In genomic region chr1:161692836-161693767, GRCm38 (mm10) we compare ENCODE assay signal across 19 mouse cellular contexts.
"Had no signal": no experiment of that assay in that cellular context is flagged by ENCODE, and none has a peak within 500 bp of the region (broad histone marks: within the 10 kb centered on the region; RNA-seq: fewer than 3 reads in every experiment).

No protein-coding gene starts in this region.

- DNase-seq: kidney, postnatal 10 days; kidney, postnatal 4 days; left cerebral cortex, postnatal 4 days; liver, postnatal 0 days; lung, embryonic 14.5 days; thymus, adult 2 months; thymus, postnatal 14 days; thymus, postnatal 4 days had no signal

- H3K36me3 ChIP-seq: limb, embryonic 12.5 days; limb, embryonic 15.5 days; midbrain, embryonic 10.5 days; midbrain, embryonic 13.5 days; neural tube, embryonic 13.5 days had no signal

- H3K27ac ChIP-seq: limb, embryonic 12.5 days; limb, embryonic 15.5 days; liver, embryonic 14.5 days; macrophage; midbrain, embryonic 10.5 days; midbrain, embryonic 13.5 days; neural tube, embryonic 13.5 days had no signal

- H3K9me3 ChIP-seq: limb, embryonic 12.5 days; limb, embryonic 15.5 days; midbrain, embryonic 10.5 days; midbrain, embryonic 13.5 days; neural tube, embryonic 13.5 days had no signal

- H3K4me3 ChIP-seq: limb, embryonic 12.5 days; limb, embryonic 15.5 days; megakaryocyte, embryonic 14.5 days; midbrain, embryonic 10.5 days; midbrain, embryonic 13.5 days; myocyte; neural tube, embryonic 13.5 days had no signal

- H3K27me3 ChIP-seq: limb, embryonic 12.5 days; limb, embryonic 15.5 days; midbrain, embryonic 13.5 days; neural tube, embryonic 13.5 days had no signal

- H3K4me1 ChIP-seq: limb, embryonic 15.5 days; midbrain, embryonic 13.5 days had no signal

- ATAC-seq: liver, postnatal 0 days; lung, postnatal 0 days; midbrain, embryonic 13.5 days; midbrain, embryonic 16.5 days had no signal
